Mouse (Mus musculus) thymus, postnatal 25 days (tissue): ENCODE results near the gene Srpk2.

Experiments
- DNase-seq: peaks from one replicate; pipeline ENCODE4 v3.0.0; 2022

The Srpk2 gene

GRCm38 (mm10) chr5:23500715-23501114 lies 183.7 kb downstream of the Srpk2 start:
- DNase-seq: no peak

- DNase-seq: no peak
Measured at GRCm38 (mm10) chr5:23499257-23499656, 185.2 kb downstream of the Srpk2 start.

- no peak for DNase-seq
Measured at GRCm38 (mm10) chr5:23497920-23498319, 186.5 kb downstream of the Srpk2 start.

- DNase-seq: no peak
Measured at GRCm38 (mm10) chr5:23496933-23497332, 187.5 kb downstream of the Srpk2 start.

GRCm38 (mm10) chr5:23496396-23496795 lies 188.0 kb downstream of the Srpk2 start:
- no peak for DNase-seq

GRCm38 (mm10) chr5:23490797-23491196 lies 193.6 kb downstream of the Srpk2 start:
- peak; percentile 30 for DNase-seq

- no peak for DNase-seq
Measured at GRCm38 (mm10) chr5:23489231-23489630, 195.2 kb downstream of the Srpk2 start.

GRCm38 (mm10) chr5:23483811-23484210 lies 200.6 kb downstream of the Srpk2 start:
- no peak for DNase-seq

GRCm38 (mm10) chr5:23473098-23473873 lies 211.1 kb downstream of the Srpk2 start:
- peak; percentile 34 for DNase-seq

- no peak for DNase-seq
Measured at GRCm38 (mm10) chr5:23466546-23466945, 217.9 kb downstream of the Srpk2 start.

GRCm38 (mm10) chr5:23464743-23465142 lies 219.7 kb downstream of the Srpk2 start:
- DNase-seq: no peak

- DNase-seq: no peak
Measured at GRCm38 (mm10) chr5:23464247-23464646, 220.2 kb downstream of the Srpk2 start.

- DNase-seq: no peak
Measured at GRCm38 (mm10) chr5:23461688-23462087, 222.7 kb downstream of the Srpk2 start.

GRCm38 (mm10) chr5:23453561-23453960 lies 230.9 kb downstream of the Srpk2 start:
- DNase-seq: peak; percentile 23
